Mouse (Mus musculus): ENCODE results near the gene Mbd3. TPM values are rescaled to one million over a fixed set of nuclear protein-coding genes. Genes with fewer than 3 reads are reported as not detected.

Gene Mbd3
- polyA plus RNA-seq (2015; fragmentation: Nextera tagmentation; extraction: Ambion mirVana): 81.2 and 87.4 TPM in 2 replicates

DNA sequence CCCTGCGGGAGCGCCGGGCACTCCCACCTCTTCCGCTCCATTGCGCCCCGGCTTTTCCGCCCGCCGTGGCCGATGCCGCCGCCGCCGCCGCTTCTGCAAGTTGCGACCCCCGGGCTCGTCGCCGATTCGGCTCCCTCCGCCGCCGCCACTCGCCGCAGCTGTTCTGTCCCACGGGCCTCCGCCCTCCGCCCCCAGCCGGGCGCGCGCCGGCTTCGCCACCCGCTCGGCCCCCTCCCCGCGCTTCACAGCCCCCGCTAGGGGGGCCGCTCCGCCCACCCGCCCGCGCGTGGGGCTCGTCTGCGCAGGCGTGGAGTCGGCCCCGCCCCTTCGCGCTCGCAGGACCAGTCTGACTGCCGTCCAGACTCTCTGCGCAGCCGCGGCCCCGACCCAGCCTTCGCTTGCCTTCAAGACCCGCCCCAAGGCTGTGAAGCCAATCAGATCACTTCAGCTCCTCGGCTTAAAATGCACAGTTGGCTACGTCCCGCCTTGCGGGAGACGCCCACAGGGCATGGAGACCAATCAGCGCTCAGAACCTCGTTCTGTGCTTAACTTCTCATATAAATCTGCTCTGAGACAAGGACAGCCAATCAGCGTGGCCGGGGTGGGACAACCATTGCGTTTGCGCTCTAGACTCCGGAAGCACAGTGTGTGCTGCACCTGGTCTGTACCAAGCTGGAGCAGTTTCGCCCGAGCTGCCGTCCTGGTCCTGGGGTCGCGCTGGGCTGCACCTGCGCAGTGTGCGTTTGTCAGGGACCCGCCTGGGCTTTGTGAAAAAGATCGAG lies at the start of gene Mbd3:
Mbd3 (minus strand) TSS at position 360 of the 782 bp plus-strand sequence.
- Histone ChIP-seq H3K9ac (peak within 1 kb of the TSS; percentile 98), H3K27me3 (no peaks in the 10 kb centered on the region), H3K27ac (peak within 1 kb of the TSS; percentile 99), H3K4me2 (peak within 1 kb of the TSS; percentile 98), H3K4me1 (replicated peaks) (peaks cover 56% of the 10 kb centered on the region), H3K36me3 (peaks cover 65% of the 10 kb centered on the region), H3K4me3 (replicated peaks) (peak within 1 kb of the TSS; percentile 88), H3K9me3 (replicated peaks) (no peaks in the 10 kb centered on the region)
- peak; percentile 91 for ATAC-seq (ENCODE audit: low read depth)
- under 1% methylated on average over 82 of the region's 82 CpGs for WGBS (ENCODE audit: insufficient replicate concordance)
- peak; percentile 99 for DNase-seq

- H3K27ac ChIP-seq: no peak overlapping the region
- no peak overlapping the region for H3K9ac ChIP-seq
- DNase-seq: peak; percentile 69
- no peaks in the 10 kb centered on the region for H3K9me3 ChIP-seq (replicated peaks)
- no peak overlapping the region for H3K4me3 ChIP-seq (replicated peaks)
- 7% methylated on average over 26 of the region's 26 CpGs for WGBS (ENCODE audit: insufficient replicate concordance)
- peaks cover 67% of the 10 kb centered on the region for H3K4me1 ChIP-seq (replicated peaks)
- H3K27me3 ChIP-seq: peaks cover 32% of the 10 kb centered on the region
- H3K4me2 ChIP-seq: peak overlapping the region; percentile 37; the same call in 1 of the 2 replicates
- ATAC-seq (ENCODE audit: low read depth): peak; percentile 55
- no peaks in the 10 kb centered on the region for H3K36me3 ChIP-seq
These were observed 46.7 kb upstream of the Mbd3 start for GRCm38 (mm10) chr10:80445898-80446601.

GRCm38 (mm10) chr10:80445052-80445451 lies 45.7 kb upstream of the Mbd3 start:
- Histone ChIP-seq H3K27me3 (peaks cover 25% of the 10 kb centered on the region), H3K4me3 (replicated peaks) (no peak overlapping the region), H3K27ac (no peak overlapping the region), H3K4me1 (replicated peaks) (peaks cover 57% of the 10 kb centered on the region), H3K4me2 (no peak overlapping the region), H3K9me3 (replicated peaks) (no peaks in the 10 kb centered on the region), H3K36me3 (no peaks in the 10 kb centered on the region), H3K9ac (no peak overlapping the region)
- ATAC-seq (ENCODE audit: low read depth) (no peak), DNase-seq (no peak)
- WGBS (ENCODE audit: insufficient replicate concordance): 33% methylated on average over 1 of the region's 1 CpGs

DNA sequence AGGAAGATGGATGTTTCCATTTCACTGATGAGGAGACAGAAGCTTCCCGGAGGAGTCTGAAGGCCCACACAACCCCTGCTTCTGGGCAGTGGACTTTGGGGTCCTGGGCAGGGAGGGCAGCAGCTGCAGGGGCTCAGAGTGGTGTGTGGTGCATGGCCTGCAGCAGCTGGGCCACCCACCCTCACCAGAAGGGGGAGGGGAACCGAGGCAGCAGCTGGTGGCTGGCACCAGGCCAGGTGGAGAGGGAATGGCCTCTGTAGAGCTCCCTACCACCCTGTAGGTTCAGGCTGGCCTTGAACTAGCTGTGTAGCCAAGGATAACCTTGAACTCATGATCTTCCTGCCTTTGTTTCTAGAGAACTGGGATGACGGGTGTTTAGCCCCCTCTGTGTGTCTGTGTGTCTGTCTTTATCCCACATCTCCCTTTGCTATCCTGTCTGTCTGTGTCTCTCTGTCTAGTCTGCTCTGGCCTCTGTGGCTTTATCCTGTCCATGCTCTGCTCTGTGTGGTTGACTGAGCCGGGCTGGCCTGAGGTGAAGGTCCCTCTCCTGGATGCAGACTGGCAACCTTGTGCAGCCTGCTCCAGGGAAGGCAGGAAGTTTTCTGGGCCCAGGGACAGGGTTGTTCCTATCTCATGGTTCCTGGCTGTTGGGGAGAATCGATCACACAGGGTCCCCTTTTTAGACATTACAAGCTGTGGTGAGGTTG lies 45.1 kb upstream of the Mbd3 start:
- no peak for ATAC-seq (ENCODE audit: low read depth)
- H3K4me1 ChIP-seq (replicated peaks): peaks cover 53% of the 10 kb centered on the region
- peaks cover 22% of the 10 kb centered on the region for H3K27me3 ChIP-seq
- 46% methylated on average over 5 of the region's 5 CpGs for WGBS (ENCODE audit: insufficient replicate concordance)
- H3K4me3 ChIP-seq (replicated peaks): no peak overlapping the region
- no peaks in the 10 kb centered on the region for H3K9me3 ChIP-seq (replicated peaks)
- no peak overlapping the region for H3K27ac ChIP-seq
- no peak for DNase-seq
- no peak overlapping the region for H3K4me2 ChIP-seq
- H3K9ac ChIP-seq: no peak overlapping the region
- no peaks in the 10 kb centered on the region for H3K36me3 ChIP-seq

- Histone ChIP-seq H3K9ac (no peak overlapping the region), H3K4me2 (no peak overlapping the region), H3K4me3 (replicated peaks) (no peak overlapping the region), H3K36me3 (no peaks in the 10 kb centered on the region), H3K9me3 (replicated peaks) (no peaks in the 10 kb centered on the region), H3K27me3 (peaks cover 17% of the 10 kb centered on the region), H3K27ac (0 out of 2 replicates have a peak overlapping the region, but pooled peaks have one; percentile 43), H3K4me1 (replicated peaks) (peaks cover 52% of the 10 kb centered on the region)
- WGBS (ENCODE audit: insufficient replicate concordance): 68% methylated on average over 7 of the region's 8 CpGs
- DNase-seq (no peak), ATAC-seq (ENCODE audit: low read depth) (no peak)
These were observed 44.4 kb upstream of the Mbd3 start for GRCm38 (mm10) chr10:80443575-80444278.

- DNase-seq (no peak), ATAC-seq (ENCODE audit: low read depth) (no peak)
- peaks cover 11% of the 10 kb centered on the region for H3K27me3 ChIP-seq
- peaks cover 50% of the 10 kb centered on the region for H3K4me1 ChIP-seq (replicated peaks)
- H3K27ac ChIP-seq: 0 out of 2 replicates have a peak overlapping the region, but pooled peaks have one; percentile 43
- no peak overlapping the region for H3K4me3 ChIP-seq (replicated peaks)
- 35% methylated on average over 2 of the region's 2 CpGs for WGBS (ENCODE audit: insufficient replicate concordance)
- H3K36me3 ChIP-seq: no peaks in the 10 kb centered on the region
- H3K9ac ChIP-seq: no peak overlapping the region
- H3K4me2 ChIP-seq: no peak overlapping the region
- H3K9me3 ChIP-seq (replicated peaks): no peaks in the 10 kb centered on the region
These were observed 43.6 kb upstream of the Mbd3 start for GRCm38 (mm10) chr10:80442989-80443388.

GRCm38 (mm10) chr10:80441598-80441997 lies 42.2 kb upstream of the Mbd3 start:
- ATAC-seq (ENCODE audit: low read depth) (no peak), DNase-seq (no peak)
- Histone ChIP-seq H3K4me3 (replicated peaks) (no peak overlapping the region), H3K36me3 (no peaks in the 10 kb centered on the region), H3K4me2 (no peak overlapping the region), H3K27me3 (0 out of 2 replicates have a peak, but pooled peaks cover 2% of the 10 kb centered on the region), H3K27ac (no peak overlapping the region), H3K4me1 (replicated peaks) (peaks cover 48% of the 10 kb centered on the region), H3K9me3 (replicated peaks) (no peaks in the 10 kb centered on the region), H3K9ac (no peak overlapping the region)
- WGBS (ENCODE audit: insufficient replicate concordance): 54% methylated on average over 8 of the region's 8 CpGs

DNA sequence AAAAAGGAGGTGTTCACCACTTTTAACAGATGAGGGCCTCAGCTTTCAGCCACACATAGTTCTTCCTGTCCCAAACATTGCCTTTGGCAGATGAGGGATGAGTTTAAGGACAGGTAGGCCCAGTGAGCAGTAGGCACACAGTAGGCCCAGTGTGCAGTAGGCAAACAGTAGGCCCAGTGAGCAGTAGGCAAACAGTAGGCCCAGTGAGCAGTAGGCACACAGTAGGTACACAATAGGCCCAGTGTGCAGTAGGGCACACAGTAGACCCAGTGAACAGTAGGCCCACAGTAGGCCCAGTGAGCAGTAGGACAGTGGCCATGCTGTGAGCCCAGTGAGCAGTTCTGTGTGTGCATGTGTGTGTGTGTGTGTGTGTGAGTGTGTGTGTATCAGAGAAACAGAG lies 40.7 kb upstream of the Mbd3 start:
- ATAC-seq (ENCODE audit: low read depth) (no peak), DNase-seq (no peak)
- Histone ChIP-seq H3K9me3 (replicated peaks) (no peaks in the 10 kb centered on the region), H3K9ac (no peak overlapping the region), H3K36me3 (no peaks in the 10 kb centered on the region), H3K27me3 (no peaks in the 10 kb centered on the region), H3K4me2 (no peak overlapping the region), H3K4me3 (replicated peaks) (no peak overlapping the region), H3K27ac (no peak overlapping the region), H3K4me1 (replicated peaks) (peaks cover 50% of the 10 kb centered on the region)

DNA sequence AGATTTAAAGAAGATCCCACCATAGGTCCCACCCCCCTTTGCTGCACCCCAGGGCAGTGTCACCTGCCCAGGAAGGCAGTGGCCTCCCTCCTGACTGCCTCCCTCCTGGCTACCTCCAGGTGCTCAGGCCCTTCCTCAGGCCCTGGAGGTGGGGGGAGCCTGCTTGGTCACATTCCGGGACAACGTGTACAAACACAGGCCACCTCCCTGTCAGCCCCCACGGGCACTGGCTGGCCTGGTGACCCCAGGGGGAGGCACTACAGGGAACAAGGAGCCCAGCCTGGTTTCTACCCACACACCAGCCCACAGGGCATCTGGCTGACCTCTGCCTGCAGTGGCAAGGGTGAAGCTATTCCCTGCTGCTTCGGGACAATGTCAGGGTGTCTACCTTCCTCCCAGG lies 38.6 kb upstream of the Mbd3 start:
- no peaks in the 10 kb centered on the region for H3K9me3 ChIP-seq (replicated peaks)
- no peak overlapping the region for H3K27ac ChIP-seq
- no peak overlapping the region for H3K4me2 ChIP-seq
- ATAC-seq (ENCODE audit: low read depth) (no peak), DNase-seq (no peak)
- H3K9ac ChIP-seq: no peak overlapping the region
- no peaks in the 10 kb centered on the region for H3K27me3 ChIP-seq
- peaks cover 43% of the 10 kb centered on the region for H3K4me1 ChIP-seq (replicated peaks)
- H3K4me3 ChIP-seq (replicated peaks): no peak overlapping the region
- H3K36me3 ChIP-seq: no peaks in the 10 kb centered on the region
- 59% methylated on average over 4 of the region's 4 CpGs for WGBS (ENCODE audit: insufficient replicate concordance)

GRCm38 (mm10) chr10:80436276-80436675 lies 36.9 kb upstream of the Mbd3 start:
- peaks cover under 1% of the 10 kb centered on the region; the same call in 1 of the 2 replicates for H3K36me3 ChIP-seq
- peak overlapping the region; percentile 50 for H3K9ac ChIP-seq
- peak overlapping the region; percentile 95 for H3K27ac ChIP-seq
- peak overlapping the region; percentile 89 for H3K4me2 ChIP-seq
- DNase-seq (peak; percentile 49), ATAC-seq (ENCODE audit: low read depth) (no peak)
- H3K4me3 ChIP-seq (replicated peaks): peak overlapping the region; percentile 20; the same call in 1 of the 2 replicates
- no peaks in the 10 kb centered on the region for H3K9me3 ChIP-seq (replicated peaks)
- no peaks in the 10 kb centered on the region for H3K27me3 ChIP-seq
- H3K4me1 ChIP-seq (replicated peaks): peaks cover 55% of the 10 kb centered on the region
- WGBS (ENCODE audit: insufficient replicate concordance): 19% methylated on average over 9 of the region's 9 CpGs
